Mouse (Mus musculus): Measurements from ENCODE around the gene Gprc5a.

- TF ChIP-seq CTCF (IDR thresholded peaks at IDR 0.05; ENCODE audit: control insufficient read depth, insufficient read depth, low read length): no peak
- TF ChIP-seq POLR2A (IDR thresholded peaks at IDR 0.05; ENCODE audit: borderline replicate concordance, control insufficient read depth, low read depth, low read length): no peak
Measured at GRCm38 (mm10) chr6:135118183-135118582, 52.7 kb downstream of the Gprc5a start, which contains the start of gene Gprc5d.
